Mouse (Mus musculus) hindbrain, postnatal 0 days (tissue): ENCODE data around the gene Ftl1. TPM values are rescaled to one million over a fixed set of nuclear protein-coding genes. Genes with fewer than 3 reads are reported as not detected.
A peak's percentile ranks its signal among the peaks of the same experiment; 100 is the strongest.

Source experiments
- ATAC-seq: fragments of 200-750 bp; cut with Nextera tagmentation; 2 replicates; pipeline ENCODE4 v1.8.0; 2017; ENCODE audit warnings: mild to moderate bottlenecking, moderate TSS enrichment, moderate library complexity
- DNase-seq: peaks from one replicate; pipeline ENCODE4 v3.0.0-alpha.2; 2015; ENCODE audit warnings: low spot score
- H3K27ac ChIP-seq: fragments of 300-500 bp; sonication (generic); 2 replicates; pipeline ENCODE4 v1.5.1; 2014; ENCODE audit warnings: mild to moderate bottlenecking
- H3K27me3 ChIP-seq: fragments of 300-500 bp; sonication (generic); 2 replicates; pipeline ENCODE4 v1.6.1; 2014; ENCODE audit warnings: low read length, mixed read lengths; ENCODE audit not compliant: insufficient read depth
- H3K36me3 ChIP-seq: fragments of 300-500 bp; sonication (generic); 2 replicates; pipeline ENCODE4 v1.6.1; 2014; ENCODE audit warnings: low read length, mixed read lengths; ENCODE audit not compliant: insufficient read depth
- H3K4me1 ChIP-seq: fragments of 300-500 bp; sonication (generic); 2 replicates; pipeline ENCODE4 v1.6.1; 2014; ENCODE audit warnings: antibody characterized with exemption, low read length, mixed read lengths; ENCODE audit not compliant: insufficient read depth
- H3K4me2 ChIP-seq: fragments of 300-500 bp; sonication (generic); 2 replicates; pipeline ENCODE4 v1.6.1; 2014; ENCODE audit warnings: low read depth, mild to moderate bottlenecking, low read length, moderate library complexity, mixed read lengths
- H3K4me3 ChIP-seq: fragments of 300-500 bp; sonication (generic); 2 replicates; pipeline ENCODE4 v1.5.1; 2014; ENCODE audit warnings: low read length
- H3K9ac ChIP-seq: fragments of 300-500 bp; sonication (generic); replicated peaks from 2 replicates; pipeline ENCODE4 v1.6.1; 2014; ENCODE audit warnings: mild to moderate bottlenecking, low read length, moderate library complexity, mixed read lengths
- H3K9me3 ChIP-seq: fragments of 300-500 bp; sonication (generic); 2 replicates; pipeline ENCODE4 v1.6.1; 2016; ENCODE audit warnings: low read length, mixed read lengths
- CTCF ChIP-seq: IDR thresholded peaks from 2 replicates; pipeline ENCODE4 v1.5.1; 2016; ENCODE audit warnings: antibody characterized with exemption, control low read depth, low read depth
- WGBS: fragments of 180-500 bp; shearing (Covaris S2); extraction: QIAGEN DNeasy Blood & Tissue Kit; methylation state at CpG from one replicate; pipeline ENCODE4 v1.1.7; 2014; 5-methylcytosine and 5-hydroxymethylcytosine counted together
- polyA plus RNA-seq: library from polyadenylated mRNA; unstranded; fragments of >200 nt; fragmentation: Nextera tagmentation; extraction: Ambion mirVana; gene quantifications from 2 replicates; pipeline ENCODE4 v1.2.1, GENCODE M21; 2015
- total RNA-seq: library from RNA; depleted of rRNA; stranded (reverse); fragments of >200 nt; gene quantifications from 2 replicates; pipeline ENCODE4 v1.2.3, GENCODE M21; 2014

The Ftl1 gene
- total and polyA plus RNA-seq, 2 experiments from 2014 or later, result 2,255 to 4,668 TPM

- WGBS, result 32% methylated on average over 19 of the region's 19 CpGs
- Histone ChIP-seq H3K9me3 (no peaks in the 10 kb centered on the region), H3K27ac (no peak within 1 kb of the TSS), H3K4me3 (no peak within 1 kb of the TSS), H3K9ac (0 out of 2 replicates have a peak within 1 kb of the TSS, but pooled peaks have one; percentile 2), H3K36me3 (peaks cover 5% of the 10 kb centered on the region), H3K4me2 (peak within 1 kb of the TSS; percentile 21; the same call in 1 of the 2 replicates), H3K4me1 (peaks cover 17% of the 10 kb centered on the region), H3K27me3 (no peaks in the 10 kb centered on the region)
- ATAC-seq (no peak), DNase-seq (no peak)
- TF ChIP-seq CTCF, result peak; percentile 19; the same call in 1 of the 2 replicates
Observed at GRCm38 (mm10) chr7:45437521-45438276, 22.0 kb downstream of the Ftl1 start, which contains the start of gene Ruvbl2. Ruvbl2 (minus strand) TSS chr7:45438096.

- H3K27me3 ChIP-seq, result no peaks in the 10 kb centered on the region
- H3K27ac ChIP-seq, result no peak overlapping the region
- H3K9ac ChIP-seq, result no peak overlapping the region
- H3K9me3 ChIP-seq, result no peaks in the 10 kb centered on the region
- H3K36me3 ChIP-seq, result peaks cover 3% of the 10 kb centered on the region; the same call in 1 of the 2 replicates
- H3K4me1 ChIP-seq, result peaks cover 17% of the 10 kb centered on the region
- H3K4me2 ChIP-seq, result peak overlapping the region; percentile 21; the same call in 1 of the 2 replicates
- DNase-seq (no peak), ATAC-seq (no peak)
- WGBS, result 33% methylated on average over 6 of the region's 6 CpGs
- no peak overlapping the region for H3K4me3 ChIP-seq
- no peak for TF ChIP-seq CTCF
Observed at GRCm38 (mm10) chr7:45437046-45437445, 22.6 kb downstream of the Ftl1 start.

GRCm38 (mm10) chr7:45436444-45436843 is 23.2 kb downstream of the Ftl1 start:
- 94% methylated on average over 5 of the region's 5 CpGs for whole genome bisulfite sequencing
- H3K4me2 ChIP-seq, result no peak overlapping the region
- H3K36me3 ChIP-seq, result peaks cover under 1% of the 10 kb centered on the region; the same call in 1 of the 2 replicates
- H3K27me3 ChIP-seq, result no peaks in the 10 kb centered on the region
- DNase-seq (no peak), ATAC-seq (no peak)
- H3K4me3 ChIP-seq, result no peak overlapping the region
- no peak overlapping the region for H3K9ac ChIP-seq
- H3K27ac ChIP-seq, result no peak overlapping the region
- H3K9me3 ChIP-seq, result no peaks in the 10 kb centered on the region
- TF ChIP-seq CTCF, result no peak
- H3K4me1 ChIP-seq, result peaks cover 17% of the 10 kb centered on the region

GRCm38 (mm10) chr7:45435038-45435437 is 24.6 kb downstream of the Ftl1 start:
- no peak for TF ChIP-seq CTCF
- Histone ChIP-seq H3K4me3 (peak overlapping the region; percentile 59), H3K36me3 (peaks cover 3% of the 10 kb centered on the region; the same call in 1 of the 2 replicates), H3K9ac (peak overlapping the region; percentile 67), H3K27ac (peak overlapping the region; percentile 70), H3K4me2 (peak overlapping the region; percentile 67), H3K27me3 (no peaks in the 10 kb centered on the region), H3K4me1 (peaks cover 17% of the 10 kb centered on the region), H3K9me3 (no peaks in the 10 kb centered on the region)
- DNase-seq, result no peak
- WGBS, result under 1% methylated on average over 16 of the region's 16 CpGs
- ATAC-seq, result no peak

- ATAC-seq (peak; percentile 98), DNase-seq (peak; percentile 100)
- peak; percentile 97 for TF ChIP-seq CTCF
- peak within 1 kb of the TSS; percentile 78 for H3K27ac ChIP-seq
- H3K36me3 ChIP-seq, result peaks cover 7% of the 10 kb centered on the region; the same call in 1 of the 2 replicates
- peaks cover 17% of the 10 kb centered on the region for H3K4me1 ChIP-seq
- no peaks in the 10 kb centered on the region for H3K27me3 ChIP-seq
- H3K9me3 ChIP-seq, result no peaks in the 10 kb centered on the region
- under 1% methylated on average over 45 of the region's 45 CpGs for WGBS
- H3K4me3 ChIP-seq, result peak within 1 kb of the TSS; percentile 59
- H3K4me2 ChIP-seq, result peak within 1 kb of the TSS; percentile 99
- peak within 1 kb of the TSS; percentile 75 for H3K9ac ChIP-seq
Observed at GRCm38 (mm10) chr7:45434203-45435015, 25.3 kb downstream of the Ftl1 start, which contains the start of gene Gys1. Gys1 (plus strand) TSS chr7:45434844.

GRCm38 (mm10) chr7:45433835-45434202 is 25.9 kb downstream of the Ftl1 start:
- peak overlapping the region; percentile 59 for H3K4me3 ChIP-seq
- peak overlapping the region; percentile 75 for H3K9ac ChIP-seq
- 3% methylated on average over 7 of the region's 7 CpGs for WGBS
- ATAC-seq (no peak), DNase-seq (no peak)
- peaks cover 17% of the 10 kb centered on the region for H3K4me1 ChIP-seq
- H3K27me3 ChIP-seq, result no peaks in the 10 kb centered on the region
- H3K36me3 ChIP-seq, result peaks cover 13% of the 10 kb centered on the region; the same call in 1 of the 2 replicates
- H3K9me3 ChIP-seq, result no peaks in the 10 kb centered on the region
- H3K27ac ChIP-seq, result peak overlapping the region; percentile 78
- H3K4me2 ChIP-seq, result peak overlapping the region; percentile 99
- TF ChIP-seq CTCF, result no peak
